Mouse (Mus musculus): Measurements from ENCODE around the gene Zfp11. TPM values are rescaled to one million over a fixed set of nuclear protein-coding genes. Genes with fewer than 3 reads are reported as not detected.
"Not testable (repeated sequence)": the region's sequence is repeated elsewhere in the genome, so short reads cannot be mapped to it uniquely, and the experiment has no call there.

Gene Zfp11
- polyA plus RNA-seq, 1 experiment from 2014 or later = 5.0 TPM

GRCm38 (mm10) chr5:129664090-129664489, 5.8 kb downstream of the Zfp11 start:
- Histone ChIP-seq H3K9me3 (no peaks in the 10 kb centered on the region), H3K36me3 (peaks cover 11% of the 10 kb centered on the region), H3K4me1 (peaks cover 5% of the 10 kb centered on the region), H3K27me3 (ENCODE audit: insufficient read depth, poor library complexity, severe bottlenecking) (no peaks in the 10 kb centered on the region), H3K27ac (no peak overlapping the region), H3K4me3 (no peak overlapping the region)
- DNase-seq (ENCODE audit: low spot score) = peak; percentile 65
- 79% methylated on average over 5 of the region's 5 CpGs for WGBS

DNA sequence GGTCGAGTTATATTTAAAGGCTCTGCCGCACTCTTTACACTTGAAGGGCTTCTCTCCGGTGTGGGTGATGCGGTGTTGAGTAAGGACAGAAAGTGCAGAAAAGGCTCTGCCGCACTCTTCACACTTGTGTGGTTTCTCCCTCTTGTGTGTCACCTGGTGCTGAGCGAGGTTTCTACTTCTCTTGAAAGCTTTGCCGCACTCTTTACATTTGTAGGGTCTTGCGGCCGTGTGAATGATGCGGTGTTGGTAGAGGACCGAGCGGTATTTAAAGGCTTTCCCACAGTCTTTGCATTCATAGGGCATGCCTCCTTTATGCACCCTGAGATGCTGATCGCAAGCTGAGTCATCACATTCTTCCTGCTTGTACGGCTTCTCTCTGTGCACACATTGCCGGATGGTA, 12.0 kb downstream of the Zfp11 start:
- H3K27me3 ChIP-seq (ENCODE audit: insufficient read depth, poor library complexity, severe bottlenecking) = no peaks in the 10 kb centered on the region
- no peaks in the 10 kb centered on the region for H3K9me3 ChIP-seq
- H3K4me1 ChIP-seq = no peaks in the 10 kb centered on the region
- no peak overlapping the region for H3K4me3 ChIP-seq
- H3K36me3 ChIP-seq = peaks cover 45% of the 10 kb centered on the region
- WGBS = 93% methylated on average over 15 of the region's 15 CpGs
- H3K27ac ChIP-seq = no peak overlapping the region
- no peak for DNase-seq (ENCODE audit: low spot score)

GRCm38 (mm10) chr5:129657016-129657415, 12.9 kb downstream of the Zfp11 start:
- H3K4me1 ChIP-seq = no peaks in the 10 kb centered on the region
- H3K27ac ChIP-seq = no peak overlapping the region
- no peak for DNase-seq (ENCODE audit: low spot score)
- peaks cover 52% of the 10 kb centered on the region for H3K36me3 ChIP-seq
- WGBS = 95% methylated on average over 10 of the region's 10 CpGs
- H3K9me3 ChIP-seq = no peaks in the 10 kb centered on the region
- no peak overlapping the region for H3K4me3 ChIP-seq
- no peaks in the 10 kb centered on the region for H3K27me3 ChIP-seq (ENCODE audit: insufficient read depth, poor library complexity, severe bottlenecking)

- no peaks in the 10 kb centered on the region for H3K27me3 ChIP-seq (ENCODE audit: insufficient read depth, poor library complexity, severe bottlenecking)
- no peak overlapping the region for H3K27ac ChIP-seq
- H3K9me3 ChIP-seq = no peaks in the 10 kb centered on the region
- H3K4me3 ChIP-seq = no peak overlapping the region
- peaks cover 17% of the 10 kb centered on the region for H3K36me3 ChIP-seq
- WGBS = 91% methylated on average over 5 of the region's 5 CpGs
- no peak for DNase-seq (ENCODE audit: low spot score)
- H3K4me1 ChIP-seq = no peaks in the 10 kb centered on the region
Observed at GRCm38 (mm10) chr5:129650858-129651257, 19.0 kb downstream of the Zfp11 start.

DNA sequence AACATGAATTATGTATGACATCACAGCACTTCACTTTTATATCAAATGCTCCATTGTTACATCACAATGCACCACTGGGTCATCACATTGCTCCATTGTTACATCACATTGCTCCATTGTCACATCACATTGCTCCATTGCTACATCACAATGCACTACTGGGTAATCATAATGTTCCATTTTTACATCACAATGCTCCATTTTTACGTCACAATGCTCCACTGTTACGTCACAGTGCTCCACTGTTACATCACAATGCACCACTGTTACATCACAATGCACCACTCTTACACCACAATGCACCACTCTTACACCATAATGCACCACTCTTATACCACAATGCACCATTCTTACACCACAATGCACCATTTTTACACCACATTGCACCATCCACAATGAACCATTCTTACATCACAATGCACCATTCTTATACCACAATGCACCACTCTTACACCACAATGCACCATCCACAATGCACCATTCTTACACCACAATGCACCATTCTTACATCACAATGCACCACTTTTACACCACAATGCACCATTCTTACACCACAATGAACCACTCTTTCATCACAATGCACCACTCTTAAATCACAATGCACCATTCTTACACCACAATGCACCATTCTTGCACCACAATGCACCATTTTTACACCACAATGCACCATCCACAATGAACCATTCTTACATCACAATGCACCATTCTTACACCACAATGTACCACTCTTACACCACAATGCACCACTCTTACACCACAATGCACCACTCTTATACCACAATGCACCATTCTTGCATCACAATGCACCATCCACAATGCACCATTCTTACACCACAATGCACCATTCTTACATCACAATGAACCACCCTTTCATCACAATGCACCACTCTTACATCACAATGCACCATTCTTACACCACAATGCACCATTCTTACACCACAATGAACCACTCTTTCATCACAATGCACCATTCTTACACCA, 37.3 kb downstream of the Zfp11 start:
- DNase-seq (ENCODE audit: low spot score); H3K4me1 ChIP-seq; H3K27me3 ChIP-seq (ENCODE audit: insufficient read depth, poor library complexity, severe bottlenecking); H3K27ac ChIP-seq; H3K36me3 ChIP-seq; H3K4me3 ChIP-seq; H3K9me3 ChIP-seq: not testable (repeated sequence)
- WGBS = 83% methylated on average over 2 of the region's 2 CpGs

DNA sequence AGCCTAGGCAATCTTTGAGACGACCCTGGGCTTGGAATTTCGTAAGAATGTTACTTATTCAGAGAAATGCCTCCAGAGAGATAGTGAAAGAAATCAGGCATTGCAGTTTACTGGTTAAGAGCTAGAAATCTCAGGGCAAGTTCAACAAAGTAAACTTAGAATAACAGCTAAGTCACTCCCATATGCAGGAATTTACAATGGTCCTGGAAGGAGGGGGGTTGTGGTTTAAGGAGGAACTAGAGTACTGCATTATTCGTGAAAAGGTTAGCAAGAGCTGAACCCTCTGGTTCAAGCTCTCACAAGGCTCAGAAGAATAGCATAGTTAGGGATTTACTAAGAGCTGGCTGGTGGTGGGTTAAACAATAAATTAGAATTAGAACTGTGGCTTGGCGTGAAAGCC, 43.3 kb downstream of the Zfp11 start:
- H3K27me3 ChIP-seq (ENCODE audit: insufficient read depth, poor library complexity, severe bottlenecking); H3K27ac ChIP-seq; H3K9me3 ChIP-seq; H3K4me3 ChIP-seq; H3K4me1 ChIP-seq; H3K36me3 ChIP-seq; DNase-seq (ENCODE audit: low spot score): not testable (repeated sequence)
- 67% methylated on average over 4 of the region's 4 CpGs for WGBS

DNA sequence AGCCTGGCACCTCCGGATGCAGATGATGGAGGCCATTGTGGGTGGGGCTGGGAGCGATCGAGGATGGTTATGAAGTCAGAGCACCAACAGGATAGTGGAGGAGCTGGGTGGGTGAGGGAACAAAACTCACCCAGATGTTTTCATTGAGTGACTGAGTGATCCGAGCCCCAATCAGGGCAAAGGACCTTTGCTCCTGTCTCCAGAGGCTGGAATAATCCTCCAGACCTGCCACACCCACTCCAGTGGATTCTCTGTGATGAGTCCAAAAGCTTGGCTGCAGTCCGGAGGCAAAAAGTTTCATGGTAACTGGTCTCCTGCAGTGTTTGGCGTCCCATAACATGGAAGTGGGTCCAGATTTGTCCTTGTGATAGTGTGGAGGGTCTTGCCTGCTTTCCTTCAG, 43.8 kb downstream of the Zfp11 start:
- Histone ChIP-seq H3K36me3 (no peaks in the 10 kb centered on the region), H3K9me3 (no peaks in the 10 kb centered on the region), H3K4me1 (no peaks in the 10 kb centered on the region), H3K27me3 (ENCODE audit: insufficient read depth, poor library complexity, severe bottlenecking) (no peaks in the 10 kb centered on the region), H3K27ac (no peak overlapping the region), H3K4me3 (no peak overlapping the region)
- 87% methylated on average over 6 of the region's 6 CpGs for WGBS
- DNase-seq (ENCODE audit: low spot score) = no peak

DNA sequence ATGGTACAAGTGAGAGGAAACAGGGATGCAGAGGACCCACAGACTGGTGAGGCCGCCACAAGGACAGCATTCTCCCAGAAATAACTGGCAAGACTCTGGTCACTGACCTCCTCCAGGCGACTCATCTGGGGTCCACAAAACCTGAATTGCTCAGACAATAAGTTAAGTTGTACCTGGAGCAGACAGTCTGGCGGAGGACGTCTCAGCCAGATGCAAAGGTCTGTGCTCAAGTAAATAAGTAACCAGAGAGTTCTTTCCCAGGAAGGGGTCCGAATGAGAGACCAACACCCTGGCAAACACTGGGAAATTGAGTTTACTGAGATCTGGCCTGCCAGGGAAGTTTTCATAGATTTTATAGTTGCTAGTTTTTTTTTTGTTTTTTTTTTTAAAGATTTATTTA, 48.5 kb downstream of the Zfp11 start:
- Histone ChIP-seq H3K4me3 (no peak overlapping the region), H3K9me3 (no peaks in the 10 kb centered on the region), H3K27ac (no peak overlapping the region), H3K36me3 (no peaks in the 10 kb centered on the region), H3K27me3 (ENCODE audit: insufficient read depth, poor library complexity, severe bottlenecking) (no peaks in the 10 kb centered on the region), H3K4me1 (no peaks in the 10 kb centered on the region)
- no peak for DNase-seq (ENCODE audit: low spot score)
- WGBS = 77% methylated on average over 5 of the region's 5 CpGs

DNA sequence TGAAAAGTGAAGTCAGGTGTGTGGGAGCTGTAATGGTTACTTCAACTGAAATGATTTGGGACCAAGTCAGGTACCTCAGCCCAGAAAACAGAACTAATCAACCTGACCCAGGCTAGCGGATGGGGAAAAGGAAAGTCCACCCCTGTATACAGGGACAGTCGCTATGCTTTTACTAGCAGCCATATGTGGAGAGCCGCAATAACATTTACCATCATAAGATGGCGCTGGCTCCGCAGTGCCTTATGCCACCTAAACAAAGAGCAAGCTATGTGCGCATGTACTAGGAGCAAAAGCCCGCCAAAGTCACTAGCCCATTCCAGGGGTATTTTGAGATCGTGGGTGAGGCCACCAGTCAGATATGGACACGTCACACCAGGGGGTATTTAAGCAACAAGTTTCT, 49.3 kb downstream of the Zfp11 start:
- H3K36me3 ChIP-seq; H3K4me1 ChIP-seq; H3K27me3 ChIP-seq (ENCODE audit: insufficient read depth, poor library complexity, severe bottlenecking); H3K9me3 ChIP-seq; H3K27ac ChIP-seq; H3K4me3 ChIP-seq; DNase-seq (ENCODE audit: low spot score): not testable (repeated sequence)
- 48% methylated on average over 9 of the region's 9 CpGs for WGBS

DNA sequence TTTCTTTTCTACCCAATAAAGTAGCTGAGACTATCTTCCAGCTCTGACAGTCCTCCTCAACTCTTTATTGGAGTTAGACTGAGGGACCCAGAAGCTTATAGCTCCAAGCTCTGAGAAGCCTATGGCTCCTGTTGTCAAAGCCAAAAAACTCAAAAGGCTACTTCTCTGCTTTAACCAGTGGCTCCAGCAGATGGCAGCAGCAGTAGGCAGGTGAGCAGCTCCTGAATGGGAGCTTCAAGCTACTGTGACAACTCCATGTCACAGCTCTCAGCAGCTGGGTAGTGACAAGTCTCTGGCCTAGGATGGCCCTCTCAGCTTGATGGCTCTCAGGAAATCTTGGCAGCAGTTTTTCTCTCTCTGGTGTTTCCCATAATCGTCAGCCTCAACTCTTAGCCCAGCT, 58.8 kb downstream of the Zfp11 start:
- peak; percentile 87 for DNase-seq (ENCODE audit: low spot score)
- H3K9me3 ChIP-seq = no peaks in the 10 kb centered on the region
- H3K27me3 ChIP-seq (ENCODE audit: insufficient read depth, poor library complexity, severe bottlenecking) = no peaks in the 10 kb centered on the region
- 0% methylated on average over 1 of the region's 1 CpGs for WGBS
- H3K4me1 ChIP-seq = no peaks in the 10 kb centered on the region
- H3K4me3 ChIP-seq = no peak overlapping the region
- H3K27ac ChIP-seq = no peak overlapping the region
- H3K36me3 ChIP-seq = no peaks in the 10 kb centered on the region

DNA sequence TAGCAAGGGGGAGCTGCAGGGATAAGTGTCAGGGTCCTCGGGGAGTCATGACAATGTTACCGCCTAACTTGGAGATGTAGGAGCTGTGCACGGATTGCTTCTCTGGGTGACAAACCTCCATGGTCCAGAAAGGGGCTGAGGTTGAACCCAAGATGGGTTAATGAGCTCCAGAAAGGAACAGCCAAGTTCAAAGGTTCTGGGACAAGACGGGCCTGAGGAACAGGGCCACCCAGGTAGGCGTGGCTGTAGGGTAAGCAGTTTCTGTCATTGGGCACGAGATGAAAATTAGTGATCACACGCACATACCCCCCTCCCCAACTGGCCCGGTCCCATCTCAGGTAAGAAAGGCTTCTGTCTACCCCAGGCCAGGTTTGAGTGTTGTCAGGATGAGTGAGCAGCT, 62.4 kb downstream of the Zfp11 start:
- WGBS = 77% methylated on average over 8 of the region's 8 CpGs
- Histone ChIP-seq H3K9me3 (no peaks in the 10 kb centered on the region), H3K4me3 (no peak overlapping the region), H3K4me1 (no peaks in the 10 kb centered on the region), H3K36me3 (no peaks in the 10 kb centered on the region), H3K27ac (no peak overlapping the region), H3K27me3 (ENCODE audit: insufficient read depth, poor library complexity, severe bottlenecking) (no peaks in the 10 kb centered on the region)
- DNase-seq (ENCODE audit: low spot score) = no peak

Data from heart, embryonic 10.5 days (tissue).